Mouse (Mus musculus): ENCODE results near the gene Prf1. TPM values are rescaled to one million over a fixed set of nuclear protein-coding genes. Genes with fewer than 3 reads are reported as not detected.

Gene Prf1
- total and polyA plus RNA-seq, 3 experiments = 0.39 to 0.93 (median 0.43) TPM

DNA sequence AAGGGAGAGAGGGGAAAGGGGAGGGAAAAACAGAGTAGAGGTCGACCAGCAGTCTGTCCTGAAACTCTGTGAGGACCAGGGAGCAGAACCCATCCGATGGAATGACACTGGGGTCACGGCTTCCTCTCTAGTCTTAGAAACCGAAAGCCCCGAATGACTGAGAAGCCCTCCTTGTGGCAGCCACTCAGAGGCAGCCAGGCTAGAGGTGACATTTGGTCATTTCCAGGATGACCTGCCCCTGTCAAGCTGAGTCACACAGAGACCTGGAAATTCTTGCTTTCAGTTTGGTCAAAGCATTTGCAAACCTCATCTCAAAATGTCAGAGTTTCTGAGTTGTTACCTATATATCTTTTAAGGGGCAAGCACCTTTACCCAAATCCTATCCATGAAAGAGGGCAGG is 16.5 kb upstream of the Prf1 start (continued):
- peak; percentile 85 for TF ChIP-seq MEF2A (IDR thresholded peaks at IDR 0.05; ENCODE audit: borderline replicate concordance, low read depth, low read length)
- no peak for TF ChIP-seq USF2 (conservative IDR thresholded peaks at IDR 0.05; ENCODE audit: low read depth, low read length)
- no peak for TF ChIP-seq MAX (IDR thresholded peaks at IDR 0.05; ENCODE audit: low read length)
- no peak for TF ChIP-seq ZMIZ1 (IDR thresholded peaks at IDR 0.05; ENCODE audit: low read depth, low read length)
- no peak for TF ChIP-seq USF1 (IDR thresholded peaks at IDR 0.05; ENCODE audit: low read depth, low read length)
- peak; percentile 90 for TF ChIP-seq EP300 (IDR thresholded peaks at IDR 0.05; ENCODE audit: low read length)
- peak; percentile 94 for TF ChIP-seq IRF4 (IDR thresholded peaks at IDR 0.05; ENCODE audit: low read depth, low read length)
- TF ChIP-seq MYC (IDR thresholded peaks at IDR 0.05; ENCODE audit: low read depth, low read length) = no peak

DNA sequence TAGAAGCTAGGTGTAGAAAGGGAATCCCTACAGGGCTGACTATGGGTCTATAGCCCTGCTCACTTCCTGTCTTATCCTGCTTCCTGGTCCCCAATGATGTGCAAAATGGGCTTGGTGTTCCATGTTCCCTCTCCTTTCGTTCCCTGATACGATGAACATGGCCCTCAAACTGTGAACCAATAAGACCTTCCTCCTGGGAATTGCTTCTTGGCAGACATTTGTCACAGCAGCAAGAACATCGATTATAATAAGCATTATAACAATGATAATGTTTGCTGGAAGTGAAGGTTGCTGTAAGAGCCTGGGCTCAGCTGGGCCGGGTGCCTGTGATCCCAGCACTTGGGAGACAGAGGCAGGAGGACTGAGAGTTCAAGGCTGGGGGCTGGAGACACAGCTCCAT is 13.3 kb upstream of the Prf1 start:
- no peak overlapping the region for H3K4me3 ChIP-seq (replicated peaks in 1 of 3; ENCODE audit: low read depth in 2 of 3, low read length in 2 of 3, poor library complexity in 1 of 3)
- dilution Hi-C loops (cut with MboI; ENCODE audit: extremely low pct_ligation_motif_present, extremely low pct_unique_long_range_greater_than_20kb, low sequenced_read_pairs) = no loop called here
- in situ Hi-C loops (cut with MboI; ENCODE audit: low pct_ligation_motif_present, low pct_unique_long_range_greater_than_20kb, low sequenced_read_pairs) = no loop called here

DNA sequence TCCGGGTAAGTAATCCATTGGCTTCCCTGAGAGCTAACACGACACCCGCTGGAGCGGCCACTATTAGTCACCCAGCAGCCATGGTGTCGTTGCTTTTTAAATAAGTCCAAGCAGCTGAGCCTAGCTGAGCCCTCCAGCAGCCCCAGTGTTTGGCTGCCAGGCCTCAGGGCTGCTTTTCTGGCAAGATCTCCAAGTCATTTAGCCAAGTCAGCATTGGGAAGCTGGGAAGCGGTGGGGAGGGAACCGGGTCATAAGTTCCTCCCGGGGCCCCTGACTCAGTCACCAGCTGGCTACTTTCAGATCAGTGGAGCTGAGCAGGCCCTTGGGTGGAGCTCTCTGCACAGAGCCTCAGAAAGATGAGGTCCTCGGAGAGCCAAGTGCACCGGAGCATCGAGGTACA is 12.4 kb upstream of the Prf1 start:
- no peak overlapping the region for H3K9ac ChIP-seq (ENCODE audit: insufficient read depth, low read depth)
- dilution Hi-C loops (cut with MboI; ENCODE audit: extremely low pct_ligation_motif_present, extremely low pct_unique_long_range_greater_than_20kb, low sequenced_read_pairs) = no loop called here
- H3K4me3 ChIP-seq (replicated peaks in 1 of 3; ENCODE audit: low read depth in 2 of 3, low read length in 2 of 3, poor library complexity in 1 of 3) = no peak overlapping the region
- H3K4me1 ChIP-seq (ENCODE audit: control insufficient read depth in 1 of 2, insufficient read depth in 2 of 2) = peaks cover 9 to 10% of the 10 kb centered on the region in 2 experiments
- no peak overlapping the region for H3K27ac ChIP-seq (ENCODE audit: insufficient read depth, low read depth)
- no peak for DNase-seq (ENCODE audit: extremely low read depth)
- H3K27me3 ChIP-seq (replicated peaks) = no peaks in the 10 kb centered on the region
- TF ChIP-seq UBTF (IDR thresholded peaks at IDR 0.05; ENCODE audit: low read depth, low read length) (no peak), ZC3H11A (IDR thresholded peaks at IDR 0.05; ENCODE audit: low read depth, low read length) (no peak), MAZ (IDR thresholded peaks at IDR 0.05; ENCODE audit: low read depth, low read length) (no peak), ZKSCAN1 (IDR thresholded peaks at IDR 0.05; ENCODE audit: borderline replicate concordance, low read depth, low read length) (no peak), JUND (conservative IDR thresholded peaks at IDR 0.05; ENCODE audit: low read depth, low read length) (no peak), MEF2A (IDR thresholded peaks at IDR 0.05; ENCODE audit: borderline replicate concordance, low read depth, low read length) (no peak)
- H3K36me3 ChIP-seq (replicated peaks in 1 of 2; ENCODE audit: control insufficient read depth in 1 of 2, insufficient read depth in 1 of 2, low read length in 1 of 2) = no peaks in the 10 kb centered on the region
- in situ Hi-C loops (cut with MboI; ENCODE audit: low pct_ligation_motif_present, low pct_unique_long_range_greater_than_20kb, low sequenced_read_pairs) = no loop called here
- H3K79me2 ChIP-seq (replicated peaks; ENCODE audit: control insufficient read depth, extremely low read depth, insufficient read depth, poor library complexity, severe bottlenecking) = no peaks in the 10 kb centered on the region
- no peak overlapping the region for H3K4me2 ChIP-seq (ENCODE audit: insufficient read depth, low read depth, poor library complexity, severe bottlenecking)
- H3K9me3 ChIP-seq (replicated peaks; ENCODE audit: low read length) = no peaks in the 10 kb centered on the region

More for the DNA sequence above, 13.3 kb upstream of the Prf1 start:
- TF ChIP-seq KAT2A (IDR thresholded peaks at IDR 0.05; ENCODE audit: insufficient replicate concordance, low read length) (no peak), JUND (conservative IDR thresholded peaks at IDR 0.05; ENCODE audit: low read depth, low read length) (no peak), MXI1 (IDR thresholded peaks at IDR 0.05; ENCODE audit: low read depth, low read length) (no peak), SMC3 (IDR thresholded peaks at IDR 0.05; ENCODE audit: low read depth, low read length) (no peak), ETS1 (conservative IDR thresholded peaks at IDR 0.05; ENCODE audit: low read depth, low read length) (no peak), MAX (IDR thresholded peaks at IDR 0.05; ENCODE audit: low read length) (no peak), ZC3H11A (IDR thresholded peaks at IDR 0.05; ENCODE audit: low read depth, low read length) (no peak), NRF1 (IDR thresholded peaks at IDR 0.05; ENCODE audit: low read depth, low read length) (no peak), USF2 (conservative IDR thresholded peaks at IDR 0.05; ENCODE audit: low read depth, low read length) (no peak), CHD2 (IDR thresholded peaks at IDR 0.05; ENCODE audit: low read length) (no peak), EP300 (IDR thresholded peaks at IDR 0.05; ENCODE audit: low read length) (no peak)
- Histone ChIP-seq H3K4me1 (ENCODE audit: control insufficient read depth in 1 of 2, insufficient read depth in 2 of 2) (peaks cover 9 to 13% of the 10 kb centered on the region in 2 experiments), H3K4me2 (ENCODE audit: insufficient read depth, low read depth, poor library complexity, severe bottlenecking) (no peak overlapping the region), H3K27me3 (replicated peaks) (no peaks in the 10 kb centered on the region), H3K9ac (ENCODE audit: insufficient read depth, low read depth) (no peak overlapping the region), H3K9me3 (replicated peaks; ENCODE audit: low read length) (no peaks in the 10 kb centered on the region), H3K79me2 (replicated peaks; ENCODE audit: control insufficient read depth, extremely low read depth, insufficient read depth, poor library complexity, severe bottlenecking) (no peaks in the 10 kb centered on the region), H3K27ac (ENCODE audit: insufficient read depth, low read depth) (no peak overlapping the region), H3K36me3 (replicated peaks in 1 of 2; ENCODE audit: control insufficient read depth in 1 of 2, insufficient read depth in 1 of 2, low read length in 1 of 2) (no peaks in the 10 kb centered on the region)
- no peak for DNase-seq (ENCODE audit: extremely low read depth)

All from CH12.LX (cell line).